Mouse (Mus musculus) adrenal gland (tissue): ENCODE data around the gene Ppm1l.

Experiments used
- intact Hi-C: fragments of 180-260 bp; cut with DNase I; formaldehyde crosslinking; loops from one replicate; pipeline ENCODE4 v1.15.1; 2025

Ppm1l gene

GRCm38 (mm10) chr3:69427259-69427658 lies 110.6 kb downstream of the Ppm1l start:
- intact Hi-C loops, result no loop called here

DNA sequence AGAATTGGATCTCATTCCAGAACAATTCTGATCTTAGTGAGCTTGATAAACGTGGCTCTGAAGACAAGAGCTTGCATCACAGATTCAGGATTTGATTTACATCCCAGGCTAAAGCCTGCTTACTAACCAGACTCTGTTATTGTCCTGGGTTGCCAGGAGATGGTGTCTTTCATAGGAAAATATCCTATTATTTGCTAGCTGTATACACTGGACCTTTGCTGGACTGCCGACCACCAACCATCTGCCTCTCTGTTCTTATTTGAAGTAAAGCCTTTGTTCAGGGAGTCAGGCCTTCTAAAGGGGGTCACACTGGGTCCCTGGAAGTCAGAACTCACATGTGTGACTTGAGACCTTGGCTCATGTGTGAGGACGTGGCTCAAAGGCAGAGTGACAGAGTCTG lies 111.6 kb downstream of the Ppm1l start:
- intact Hi-C loops, result no loop called here

- intact Hi-C loops, result no loop called here
These were observed 112.7 kb downstream of the Ppm1l start for GRCm38 (mm10) chr3:69429319-69429718.

DNA sequence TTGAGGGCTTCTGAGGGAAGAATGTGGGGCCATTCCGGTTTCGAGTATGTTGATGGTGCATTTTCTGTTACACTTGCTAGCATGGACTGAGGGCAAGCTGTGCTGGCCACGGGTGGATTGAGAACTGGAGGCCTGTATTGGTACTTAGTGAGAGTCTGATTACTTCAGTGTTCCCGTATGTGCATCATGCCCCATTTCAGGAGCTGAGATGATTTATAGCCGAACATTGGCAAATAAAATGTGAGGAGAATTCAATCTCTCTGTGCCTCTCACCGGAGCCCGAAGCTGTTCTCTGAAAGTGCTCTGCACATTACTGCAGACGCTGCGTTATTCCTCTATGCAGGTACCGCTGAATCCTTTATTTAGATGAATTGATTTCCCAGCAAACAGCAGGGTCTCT lies 116.9 kb downstream of the Ppm1l start:
- intact Hi-C loops, result no loop called here

GRCm38 (mm10) chr3:69438773-69439514 lies 122.3 kb downstream of the Ppm1l start:
- intact Hi-C loops, result no loop called here

GRCm38 (mm10) chr3:69440761-69441160 lies 124.1 kb downstream of the Ppm1l start:
- intact Hi-C loops, result no loop called here

- intact Hi-C loops, result no loop called here
These were observed 130.3 kb downstream of the Ppm1l start for GRCm38 (mm10) chr3:69446989-69447388.

- intact Hi-C loops, result no loop called here
These were observed 132.4 kb downstream of the Ppm1l start for GRCm38 (mm10) chr3:69449041-69449440.

GRCm38 (mm10) chr3:69454330-69454729 lies 137.7 kb downstream of the Ppm1l start:
- intact Hi-C loops, result no loop called here

- intact Hi-C loops, result no loop called here
These were observed 139.4 kb downstream of the Ppm1l start for GRCm38 (mm10) chr3:69456071-69456470.

DNA sequence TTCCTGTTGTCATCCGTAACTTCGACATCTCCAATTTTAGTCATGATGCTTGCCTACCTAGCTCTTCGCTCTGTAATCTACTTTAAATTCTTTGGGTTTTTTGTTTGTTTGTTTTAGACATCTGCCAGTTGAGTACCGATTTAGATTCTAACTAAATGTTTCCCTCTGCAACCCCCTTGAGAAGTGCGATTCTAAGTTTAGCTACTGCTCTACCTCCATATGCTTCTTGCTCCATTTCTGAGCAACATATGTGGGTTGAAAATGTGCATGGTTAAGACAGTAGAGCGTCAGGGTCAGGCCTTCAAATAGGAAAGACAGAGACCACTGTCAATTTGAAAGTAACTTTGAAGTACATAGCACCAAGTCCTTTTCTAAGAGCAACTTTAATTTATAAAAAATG lies 142.1 kb downstream of the Ppm1l start:
- intact Hi-C loops, result no loop called here

DNA sequence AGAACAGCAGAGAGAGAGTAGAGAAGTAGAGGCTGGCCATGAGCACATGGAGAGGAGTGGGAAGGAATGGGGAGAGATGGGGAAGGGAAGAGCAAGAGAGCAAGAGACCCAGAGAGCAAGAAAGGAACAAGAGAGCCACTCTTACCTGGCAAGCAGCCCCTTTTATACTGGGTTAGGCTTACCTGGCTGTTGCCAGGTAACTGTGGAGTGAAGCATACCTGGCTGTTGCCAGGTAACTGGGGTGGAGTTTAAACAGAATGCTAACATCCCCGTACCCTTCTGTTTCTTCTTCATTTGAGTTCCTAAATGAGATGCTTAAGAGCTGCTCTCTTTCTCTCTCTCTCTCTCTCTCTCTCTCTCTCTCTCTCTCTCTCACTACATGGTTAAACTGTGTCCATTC lies 145.3 kb downstream of the Ppm1l start:
- intact Hi-C loops, result no loop called here

GRCm38 (mm10) chr3:69465751-69466150 lies 149.1 kb downstream of the Ppm1l start:
- intact Hi-C loops, result no loop called here

DNA sequence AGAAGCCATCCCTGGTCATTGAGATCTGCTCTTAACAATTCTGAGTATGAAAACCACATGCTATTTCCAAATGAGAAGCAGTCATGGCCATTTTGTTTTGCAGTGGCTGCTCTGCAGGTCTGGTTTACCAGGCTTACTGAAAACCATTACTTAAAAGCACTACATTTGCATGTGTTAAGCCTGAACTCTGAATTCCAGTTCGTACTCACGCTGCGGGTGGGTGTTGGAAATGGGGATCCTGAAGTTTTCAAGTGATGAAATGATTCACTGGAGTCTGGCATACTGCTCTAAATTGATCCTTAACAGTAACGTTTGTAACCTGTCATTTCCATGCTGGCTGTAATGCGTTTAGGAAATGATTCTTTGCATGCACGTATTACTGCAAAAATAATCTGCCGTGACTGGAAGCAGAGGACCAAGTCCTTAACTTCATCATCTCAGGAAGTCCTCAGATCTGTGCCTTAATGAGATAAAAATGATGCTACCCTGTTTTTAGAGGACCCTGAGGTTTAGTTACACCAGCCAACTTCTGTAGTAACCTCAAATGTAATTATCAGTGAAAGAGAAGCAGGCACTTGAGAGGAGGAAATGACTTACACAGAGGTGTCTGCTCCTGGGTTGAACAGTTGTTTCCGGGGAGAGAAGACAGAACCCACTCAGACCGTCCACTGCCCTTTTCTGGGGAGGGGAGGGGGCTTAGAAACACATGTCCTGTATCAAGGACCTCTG lies 151.8 kb downstream of the Ppm1l start:
- intact Hi-C loops, result no loop called here

DNA sequence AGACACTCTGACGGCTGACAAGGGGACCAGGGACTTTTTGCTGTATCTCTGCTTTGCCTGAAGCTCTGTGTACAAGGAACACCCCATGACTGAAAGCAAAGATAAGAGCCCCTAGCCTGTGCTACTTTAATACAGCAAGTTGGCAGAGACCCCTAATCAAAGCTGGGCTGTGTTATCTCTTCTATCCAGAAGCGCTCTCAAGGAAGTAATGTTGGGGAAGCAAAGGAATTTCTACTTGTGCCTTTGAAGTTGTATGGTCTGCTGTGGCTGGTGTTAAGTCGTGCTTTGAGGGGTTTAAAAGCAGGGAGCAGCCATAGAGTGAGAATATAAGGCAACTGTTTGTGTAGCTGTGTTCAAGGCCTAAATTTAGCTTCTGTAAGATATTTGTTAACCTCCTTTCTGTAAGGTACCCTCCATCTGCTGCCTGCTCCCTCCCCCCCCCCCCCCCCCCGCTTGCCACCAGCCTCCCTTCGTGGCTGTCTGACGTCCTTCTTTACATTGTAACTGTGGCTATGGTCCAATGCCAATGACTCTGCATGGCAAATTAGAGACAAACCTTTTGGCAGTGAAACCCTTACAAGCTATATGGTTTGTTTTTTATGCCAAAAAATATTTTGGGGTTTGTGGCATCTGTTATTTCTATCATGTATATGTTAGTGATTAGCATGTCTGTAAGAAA lies 152.9 kb downstream of the Ppm1l start:
- intact Hi-C loops, result no loop called here

GRCm38 (mm10) chr3:69470142-69470796 lies 153.6 kb downstream of the Ppm1l start:
- intact Hi-C loops, result no loop called here

DNA sequence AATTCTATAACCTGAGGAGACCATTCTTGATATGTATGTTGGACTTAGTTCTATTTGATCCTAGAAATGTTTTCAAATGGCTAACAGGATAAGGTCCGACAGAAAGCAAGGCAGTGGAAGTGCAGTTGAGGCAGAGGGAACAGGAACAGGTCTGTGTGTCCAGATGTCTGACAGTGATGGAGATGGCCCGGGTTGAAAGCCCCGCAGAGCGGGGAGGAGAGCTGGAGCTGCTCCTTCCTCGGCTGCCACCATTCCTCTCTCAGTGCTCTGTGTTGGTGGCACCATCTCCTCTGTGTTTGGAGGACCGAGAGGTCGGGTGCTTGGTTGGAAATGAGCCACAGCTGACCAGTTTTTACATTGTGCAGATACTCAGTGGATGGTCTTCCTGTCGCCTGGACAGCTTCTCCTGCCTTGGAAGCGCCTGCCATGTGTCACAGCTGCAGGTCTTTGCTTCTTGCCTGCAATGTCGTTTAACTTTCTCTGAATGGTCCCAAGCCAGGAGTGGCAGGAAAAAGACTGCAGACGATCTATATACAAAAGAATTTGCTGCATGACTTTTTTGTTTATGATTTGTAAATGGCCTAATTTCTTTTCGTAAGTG lies 159.3 kb downstream of the Ppm1l start:
- intact Hi-C loops, result no loop called here

DNA sequence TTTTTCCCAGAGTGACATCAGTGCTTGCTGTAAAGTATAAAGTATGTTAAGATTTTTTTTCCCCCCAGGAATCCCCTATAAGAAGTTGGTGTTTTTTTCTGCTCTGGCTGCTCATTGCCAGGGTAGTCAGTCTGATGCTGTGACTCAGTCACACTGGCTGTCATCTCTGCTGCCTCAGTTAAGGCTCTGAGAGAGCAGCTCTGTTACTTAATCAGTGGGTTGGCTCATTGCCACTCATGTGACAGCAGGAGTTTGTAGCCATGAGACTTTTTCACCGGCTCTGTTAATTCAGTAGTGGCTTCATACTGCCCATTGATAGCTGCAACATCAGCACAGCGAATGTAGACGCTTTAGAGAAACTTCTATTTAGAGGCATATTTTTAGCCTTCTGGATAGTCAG lies 163.3 kb downstream of the Ppm1l start:
- intact Hi-C loops, result loop anchor here (5.0 to 10.0 kb wide), 3 partner anchors 163 to 243 kb away; partner anchors contain the start of gene Ppm1l

- intact Hi-C loops, result loop anchor here (1.0 to 10.0 kb wide), 4 partner anchors 165 to 245 kb away; partner anchors contain the start of gene Ppm1l
These were observed 165.2 kb downstream of the Ppm1l start for GRCm38 (mm10) chr3:69481835-69482234.

GRCm38 (mm10) chr3:69484006-69484574 lies 167.4 kb downstream of the Ppm1l start:
- intact Hi-C loops, result loop anchor here (5.0 to 10.0 kb wide), 3 partner anchors 167 to 247 kb away; partner anchors contain the start of gene Ppm1l

- intact Hi-C loops, result loop anchor here (5.0 to 10.0 kb wide), 3 partner anchors 167 to 247 kb away; partner anchors contain the start of gene Ppm1l
These were observed 167.9 kb downstream of the Ppm1l start for GRCm38 (mm10) chr3:69484582-69484981.
